Mouse (Mus musculus): ENCODE measurements around the gene Them7.

DNA sequence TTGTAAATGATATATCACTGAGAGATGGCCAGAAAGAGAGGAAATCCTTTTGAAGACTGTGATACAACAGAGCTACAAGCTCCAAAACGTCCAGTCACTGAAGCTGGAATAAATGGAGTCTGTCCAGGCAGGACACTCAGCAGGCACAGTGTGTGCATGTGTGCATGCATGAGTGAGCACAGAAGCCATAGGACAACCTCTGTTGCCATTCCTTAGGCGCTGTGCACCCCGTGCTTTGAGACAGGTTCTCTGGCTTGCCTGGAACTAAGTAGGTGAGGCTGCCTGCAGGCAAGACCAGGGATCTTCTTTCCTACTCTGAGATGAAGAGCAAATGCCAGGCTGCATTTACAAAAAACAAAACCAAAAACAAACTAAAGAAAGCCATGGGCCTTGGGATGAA, 160.9 kb downstream of the Them7 start:
- TF ChIP-seq CTCF (IDR thresholded peaks at IDR 0.05; ENCODE audit: borderline replicate concordance, insufficient read depth, low read length) (no peak), POLR2A (IDR thresholded peaks at IDR 0.05; ENCODE audit: low read depth, low read length) (no peak)

Data from embryonic fibroblast, embryonic 13.5 days (primary cell).